Mouse (Mus musculus): Measurements from ENCODE around the gene Nol8.

The Nol8 gene

DNA sequence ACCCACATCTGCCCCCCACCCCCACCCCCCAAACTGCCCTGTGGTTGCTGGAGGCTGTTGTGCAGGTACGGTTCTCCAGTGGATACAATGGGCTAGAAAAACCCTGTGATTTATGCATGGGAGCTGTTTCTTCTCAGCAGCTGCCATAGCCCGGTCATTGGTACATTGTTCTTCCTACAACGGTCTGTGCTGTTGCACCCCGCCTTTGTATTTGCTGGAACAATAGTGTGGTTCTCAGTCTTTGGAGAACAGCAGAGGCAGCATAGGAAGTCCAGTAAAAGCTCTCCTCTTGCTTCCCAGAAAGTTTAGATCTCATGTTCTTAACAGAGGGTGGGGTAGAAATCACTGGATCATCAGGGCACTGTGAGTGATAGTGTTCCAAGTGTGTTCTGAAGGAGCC is 31.4 kb downstream of the Nol8 start:
- DNase-seq (ENCODE audit: low read depth, low spot score): no peak

DNA sequence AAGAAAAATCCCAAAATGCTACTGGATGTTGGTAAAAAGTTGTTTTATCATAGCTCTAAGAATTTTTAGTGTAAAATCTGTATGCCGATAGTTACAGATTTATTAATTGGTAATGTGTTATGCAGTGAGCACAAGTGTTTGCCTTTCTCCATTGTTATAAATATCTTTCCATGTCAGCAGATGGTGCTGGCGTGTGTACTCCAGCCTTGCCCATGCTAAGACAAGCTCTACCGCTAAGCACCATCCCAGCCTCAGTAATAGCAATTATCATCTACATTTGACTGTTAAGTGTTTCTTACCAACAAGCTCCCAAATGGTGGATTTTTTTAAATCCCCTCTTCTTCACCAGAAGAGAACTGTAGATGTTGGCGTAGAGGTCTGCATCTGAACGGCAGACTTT is 38.2 kb downstream of the Nol8 start:
- DNase-seq (ENCODE audit: low read depth, low spot score): no peak

GRCm38 (mm10) chr13:49703216-49703779 is 50.4 kb downstream of the Nol8 start:
- no peak for DNase-seq (ENCODE audit: low read depth, low spot score)

DNA sequence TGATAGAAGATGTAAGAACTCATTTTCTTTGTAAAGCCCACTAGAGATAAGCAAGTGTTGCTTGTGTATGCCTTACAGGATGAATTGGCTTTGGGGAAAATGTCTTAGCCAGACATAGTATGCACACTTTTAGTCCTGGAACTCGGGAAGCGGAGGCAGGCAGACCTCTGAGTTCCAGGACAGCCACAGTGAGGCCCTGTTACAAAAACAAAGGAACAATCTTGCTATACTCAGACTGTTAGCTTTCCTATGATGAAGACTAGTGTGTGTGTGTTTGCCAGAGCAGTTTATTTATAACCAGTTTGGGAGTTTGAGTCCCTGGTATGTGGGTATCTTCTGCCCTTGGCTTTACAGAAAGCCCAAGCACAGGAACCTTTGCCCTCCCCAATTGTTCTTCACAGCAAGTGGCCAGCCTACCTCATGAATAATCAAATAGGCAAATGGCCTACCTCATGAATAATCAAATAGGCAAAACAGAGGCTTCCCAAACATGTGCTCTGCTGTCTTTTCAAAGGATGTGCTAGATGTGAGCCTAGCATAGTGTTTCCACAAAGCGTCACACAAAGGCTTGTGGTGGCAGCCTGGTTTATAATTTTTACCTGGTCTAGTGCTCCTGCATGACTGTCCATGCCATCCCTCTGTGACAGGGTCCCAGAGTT is 53.3 kb downstream of the Nol8 start:
- no peak for DNase-seq (ENCODE audit: low read depth, low spot score)

DNA sequence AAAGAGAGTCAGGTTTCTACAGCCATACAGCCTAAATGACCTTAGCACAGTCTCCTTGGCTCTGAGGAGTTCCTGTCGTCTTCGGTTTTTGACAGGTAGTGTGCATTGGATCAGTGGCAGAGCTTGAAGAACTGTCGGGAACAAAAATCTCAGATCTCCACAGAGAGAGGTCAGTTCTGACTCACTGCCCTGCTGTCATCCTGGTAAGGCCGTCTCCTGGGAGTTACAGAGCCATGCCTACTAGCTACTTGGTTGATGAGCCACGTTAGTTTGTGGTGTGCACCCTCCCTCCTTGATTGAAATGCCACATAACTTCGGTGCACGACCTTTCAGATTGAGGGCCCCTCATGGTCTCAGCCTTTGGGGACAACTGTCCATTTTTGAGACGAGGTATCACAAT is 55.4 kb downstream of the Nol8 start:
- no peak for DNase-seq (ENCODE audit: low read depth, low spot score)

GRCm38 (mm10) chr13:49712047-49712721 is 59.3 kb downstream of the Nol8 start:
- no peak for DNase-seq (ENCODE audit: low read depth, low spot score)

DNA sequence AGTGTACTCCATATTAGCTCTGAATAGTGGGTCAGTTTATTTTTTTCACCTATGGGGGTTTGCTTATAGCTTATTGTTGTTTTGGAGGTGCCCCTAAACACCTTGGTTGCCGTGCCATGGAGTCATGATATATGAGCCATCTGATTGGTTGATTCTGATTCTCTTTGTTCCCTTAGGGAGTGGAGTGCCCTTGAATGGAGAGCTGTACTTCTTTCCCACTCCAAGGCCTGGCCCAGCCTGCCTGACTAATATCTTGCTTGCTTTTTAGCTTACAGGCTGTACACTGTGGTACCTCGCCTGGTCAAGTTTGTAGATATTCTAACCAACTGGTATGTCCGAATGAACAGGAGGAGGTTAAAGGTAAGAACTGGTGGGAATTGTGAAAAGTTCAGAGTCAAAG is 66.4 kb downstream of the Nol8 start:
- DNase-seq (ENCODE audit: low read depth, low spot score): no peak
